Mouse (Mus musculus) forebrain, embryonic 15.5 days (tissue): ENCODE results near the gene Htr1f. TPM values are rescaled to one million over a fixed set of nuclear protein-coding genes. Genes with fewer than 3 reads are reported as not detected.

Source experiments
- ATAC-seq: fragments of 200-750 bp; cut with Nextera tagmentation; replicated peaks from 2 replicates; pipeline ENCODE4 v1.8.0; 2017; ENCODE audit warnings: mild to moderate bottlenecking, moderate TSS enrichment, moderate library complexity
- H3K27ac ChIP-seq: fragments of 300-500 bp; sonication (generic); replicated peaks from 2 replicates; pipeline ENCODE4 v1.5.1; 2015; ENCODE audit warnings: mild to moderate bottlenecking, inconsistent platforms
- H3K27me3 ChIP-seq: fragments of 300-500 bp; sonication (generic); 2 replicates; pipeline ENCODE4 v1.6.1; 2015; ENCODE audit warnings: inconsistent platforms
- H3K36me3 ChIP-seq: fragments of 300-500 bp; sonication (generic); 2 replicates; pipeline ENCODE4 v1.6.1; 2015; ENCODE audit warnings: mild to moderate bottlenecking, inconsistent platforms
- H3K4me1 ChIP-seq: fragments of 300-500 bp; sonication (generic); 2 replicates; pipeline ENCODE4 v1.6.1; 2015; ENCODE audit warnings: inconsistent platforms
- H3K4me2 ChIP-seq: fragments of 300-500 bp; sonication (generic); replicated peaks from 2 replicates; pipeline ENCODE4 v1.6.1; 2015; ENCODE audit warnings: mild to moderate bottlenecking, inconsistent platforms
- H3K4me3 ChIP-seq: fragments of 300-500 bp; sonication (generic); 2 replicates; pipeline ENCODE4 v1.5.1; 2015; ENCODE audit warnings: mild to moderate bottlenecking, inconsistent platforms
- H3K9ac ChIP-seq: fragments of 300-500 bp; sonication (generic); replicated peaks from 2 replicates; pipeline ENCODE4 v1.6.1; 2015; ENCODE audit warnings: mild to moderate bottlenecking, inconsistent platforms
- H3K9me3 ChIP-seq: fragments of 300-500 bp; sonication (generic); 2 replicates; pipeline ENCODE4 v1.6.1; 2016; ENCODE audit warnings: inconsistent platforms
- WGBS: fragments of 180-500 bp; shearing (Covaris S2); methylation state at CpG from one replicate; pipeline ENCODE4 v1.1.7; 2015; ENCODE audit warnings: mixed read lengths; 5-methylcytosine and 5-hydroxymethylcytosine counted together
- polyA plus RNA-seq: library from polyadenylated mRNA; unstranded; fragments of >200 nt; fragmentation: Nextera tagmentation; extraction: Ambion mirVana; gene quantifications from 2 replicates; pipeline ENCODE4 v1.2.1, GENCODE M21; 2015

Htr1f gene
- polyA plus RNA-seq, 1 experiment from 2014 or later = 0.53 TPM

- H3K36me3 ChIP-seq = no peaks in the 10 kb centered on the region
- no peak overlapping the region for H3K27ac ChIP-seq
- no peak overlapping the region for H3K4me3 ChIP-seq
- no peaks in the 10 kb centered on the region for H3K27me3 ChIP-seq
- no peak overlapping the region for H3K9ac ChIP-seq
- H3K9me3 ChIP-seq = no peaks in the 10 kb centered on the region
- no peak overlapping the region for H3K4me2 ChIP-seq
- 95% methylated on average over 1 of the region's 1 CpGs for WGBS
- no peaks in the 10 kb centered on the region for H3K4me1 ChIP-seq
- no peak for ATAC-seq
Observed at GRCm38 (mm10) chr16:64934793-64935192, 170.9 kb downstream of the Htr1f start.

GRCm38 (mm10) chr16:64934011-64934410, 171.6 kb downstream of the Htr1f start:
- Histone ChIP-seq H3K27ac (no peak overlapping the region), H3K9ac (no peak overlapping the region), H3K36me3 (no peaks in the 10 kb centered on the region), H3K4me3 (no peak overlapping the region), H3K9me3 (no peaks in the 10 kb centered on the region), H3K27me3 (no peaks in the 10 kb centered on the region), H3K4me1 (no peaks in the 10 kb centered on the region), H3K4me2 (no peak overlapping the region)
- ATAC-seq = no peak
- 72% methylated on average over 1 of the region's 1 CpGs for WGBS

- no peak for ATAC-seq
- no peak overlapping the region for H3K4me2 ChIP-seq
- H3K4me1 ChIP-seq = no peaks in the 10 kb centered on the region
- H3K27ac ChIP-seq = no peak overlapping the region
- H3K4me3 ChIP-seq = no peak overlapping the region
- H3K9me3 ChIP-seq = no peaks in the 10 kb centered on the region
- H3K9ac ChIP-seq = no peak overlapping the region
- no peaks in the 10 kb centered on the region for H3K27me3 ChIP-seq
- 62% methylated on average over 9 of the region's 9 CpGs for WGBS
- no peaks in the 10 kb centered on the region for H3K36me3 ChIP-seq
Observed at GRCm38 (mm10) chr16:64923500-64923899, 182.2 kb downstream of the Htr1f start.

GRCm38 (mm10) chr16:64908747-64909146, 196.9 kb downstream of the Htr1f start:
- no peak overlapping the region for H3K4me3 ChIP-seq
- no peak for ATAC-seq
- no peaks in the 10 kb centered on the region for H3K4me1 ChIP-seq
- H3K9me3 ChIP-seq = no peaks in the 10 kb centered on the region
- H3K27me3 ChIP-seq = no peaks in the 10 kb centered on the region
- no peak overlapping the region for H3K4me2 ChIP-seq
- H3K9ac ChIP-seq = no peak overlapping the region
- 87% methylated on average over 10 of the region's 10 CpGs for WGBS
- no peaks in the 10 kb centered on the region for H3K36me3 ChIP-seq
- no peak overlapping the region for H3K27ac ChIP-seq

- no peak overlapping the region for H3K9ac ChIP-seq
- ATAC-seq = no peak; the same call in 1 of the 2 replicates
- no peaks in the 10 kb centered on the region for H3K36me3 ChIP-seq
- H3K4me2 ChIP-seq = no peak overlapping the region
- no peaks in the 10 kb centered on the region for H3K9me3 ChIP-seq
- 44% methylated on average over 3 of the region's 3 CpGs for WGBS
- no peak overlapping the region for H3K4me3 ChIP-seq
- H3K27me3 ChIP-seq = no peaks in the 10 kb centered on the region
- H3K4me1 ChIP-seq = no peaks in the 10 kb centered on the region
- no peak overlapping the region for H3K27ac ChIP-seq
Observed at GRCm38 (mm10) chr16:64907112-64907511, 198.5 kb downstream of the Htr1f start.

GRCm38 (mm10) chr16:64903328-64903727, 202.3 kb downstream of the Htr1f start:
- Histone ChIP-seq H3K4me2 (no peak overlapping the region), H3K9ac (no peak overlapping the region), H3K4me3 (no peak overlapping the region), H3K27ac (no peak overlapping the region), H3K36me3 (no peaks in the 10 kb centered on the region), H3K4me1 (no peaks in the 10 kb centered on the region), H3K9me3 (no peaks in the 10 kb centered on the region), H3K27me3 (no peaks in the 10 kb centered on the region)
- WGBS = 37% methylated on average over 2 of the region's 2 CpGs
- ATAC-seq = no peak

- H3K4me3 ChIP-seq = no peak overlapping the region
- H3K27ac ChIP-seq = no peak overlapping the region
- no peak for ATAC-seq
- no peaks in the 10 kb centered on the region for H3K4me1 ChIP-seq
- H3K9me3 ChIP-seq = no peaks in the 10 kb centered on the region
- no peaks in the 10 kb centered on the region for H3K36me3 ChIP-seq
- 85% methylated on average over 2 of the region's 2 CpGs for WGBS
- H3K4me2 ChIP-seq = no peak overlapping the region
- H3K27me3 ChIP-seq = no peaks in the 10 kb centered on the region
- H3K9ac ChIP-seq = no peak overlapping the region
Observed at GRCm38 (mm10) chr16:64899084-64899483, 206.6 kb downstream of the Htr1f start.

GRCm38 (mm10) chr16:64889496-64889895, 216.2 kb downstream of the Htr1f start:
- Histone ChIP-seq H3K36me3 (no peaks in the 10 kb centered on the region), H3K4me3 (no peak overlapping the region), H3K9ac (no peak overlapping the region), H3K4me2 (no peak overlapping the region), H3K4me1 (no peaks in the 10 kb centered on the region), H3K27ac (no peak overlapping the region), H3K9me3 (no peaks in the 10 kb centered on the region), H3K27me3 (no peaks in the 10 kb centered on the region)
- no peak for ATAC-seq
- WGBS = 94% methylated on average over 3 of the region's 3 CpGs

- Histone ChIP-seq H3K4me1 (no peaks in the 10 kb centered on the region), H3K4me3 (no peak overlapping the region)
Observed at GRCm38 (mm10) chr16:64885547-64885946, 220.1 kb downstream of the Htr1f start.

GRCm38 (mm10) chr16:64885142-64885541, 220.5 kb downstream of the Htr1f start:
- 32% methylated on average over 3 of the region's 3 CpGs for WGBS
- H3K27me3 ChIP-seq = no peaks in the 10 kb centered on the region

More at GRCm38 (mm10) chr16:64885547-64885946, 220.1 kb downstream of the Htr1f start:
- no peaks in the 10 kb centered on the region for H3K36me3 ChIP-seq
- no peak overlapping the region for H3K27ac ChIP-seq
- no peak for ATAC-seq
- WGBS = 53% methylated on average over 4 of the region's 4 CpGs
- H3K4me2 ChIP-seq = no peak overlapping the region
- H3K9me3 ChIP-seq = no peaks in the 10 kb centered on the region
- H3K27me3 ChIP-seq = no peaks in the 10 kb centered on the region
- H3K9ac ChIP-seq = no peak overlapping the region

GRCm38 (mm10) chr16:64884420-64884838, 221.2 kb downstream of the Htr1f start:
- H3K27me3 ChIP-seq = no peaks in the 10 kb centered on the region
- no peak overlapping the region for H3K4me2 ChIP-seq
- H3K4me1 ChIP-seq = no peaks in the 10 kb centered on the region
- no peak overlapping the region for H3K4me3 ChIP-seq
- H3K9ac ChIP-seq = no peak overlapping the region
- H3K27ac ChIP-seq = no peak overlapping the region
- no peaks in the 10 kb centered on the region for H3K9me3 ChIP-seq
- WGBS = 28% methylated on average over 3 of the region's 3 CpGs
- no peak for ATAC-seq
- H3K36me3 ChIP-seq = no peaks in the 10 kb centered on the region

More at GRCm38 (mm10) chr16:64885142-64885541, 220.5 kb downstream of the Htr1f start:
- Histone ChIP-seq H3K4me2 (no peak overlapping the region), H3K4me3 (no peak overlapping the region), H3K9ac (no peak overlapping the region), H3K9me3 (no peaks in the 10 kb centered on the region), H3K4me1 (no peaks in the 10 kb centered on the region), H3K36me3 (no peaks in the 10 kb centered on the region), H3K27ac (no peak overlapping the region)
- ATAC-seq = no peak

- H3K4me2 ChIP-seq = no peak overlapping the region
- ATAC-seq = no peak
- WGBS = 72% methylated on average over 5 of the region's 5 CpGs
- H3K27me3 ChIP-seq = no peaks in the 10 kb centered on the region
- no peak overlapping the region for H3K9ac ChIP-seq
- H3K4me3 ChIP-seq = no peak overlapping the region
- no peak overlapping the region for H3K27ac ChIP-seq
- H3K9me3 ChIP-seq = no peaks in the 10 kb centered on the region
- no peaks in the 10 kb centered on the region for H3K4me1 ChIP-seq
- no peaks in the 10 kb centered on the region for H3K36me3 ChIP-seq
Observed at GRCm38 (mm10) chr16:64883896-64884295, 221.8 kb downstream of the Htr1f start.

- H3K9me3 ChIP-seq = no peaks in the 10 kb centered on the region
- ATAC-seq = no peak
- no peaks in the 10 kb centered on the region for H3K27me3 ChIP-seq
- 82% methylated on average over 2 of the region's 2 CpGs for WGBS
- no peak overlapping the region for H3K9ac ChIP-seq
- no peaks in the 10 kb centered on the region for H3K4me1 ChIP-seq
- H3K27ac ChIP-seq = no peak overlapping the region
- no peaks in the 10 kb centered on the region for H3K36me3 ChIP-seq
- H3K4me3 ChIP-seq = no peak overlapping the region
- H3K4me2 ChIP-seq = no peak overlapping the region
Observed at GRCm38 (mm10) chr16:64881442-64881841, 224.2 kb downstream of the Htr1f start.
